Mouse (Mus musculus): ENCODE measurements around the gene Htra3.

Htra3 gene

DNA sequence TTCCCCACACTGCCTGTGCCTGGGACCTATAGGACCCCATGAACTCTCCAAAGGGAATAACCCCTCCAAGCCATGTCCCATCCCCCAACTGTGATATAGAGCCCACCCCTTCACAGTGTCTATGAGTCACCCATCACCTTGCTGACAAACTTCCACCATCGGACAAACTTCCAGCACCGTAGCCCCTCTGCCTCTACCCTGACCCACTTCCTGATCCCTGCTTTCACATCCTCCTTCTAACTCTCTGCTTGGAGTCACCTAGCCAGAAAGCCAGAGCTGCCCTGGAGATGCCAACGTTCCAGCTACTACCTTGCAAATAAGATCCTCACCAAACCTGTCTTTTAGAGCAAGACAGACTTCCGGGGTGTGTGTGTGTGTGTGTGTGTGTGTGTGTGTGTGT is 14.1 kb upstream of the Htra3 start:
- no peak for DNase-seq

DNA sequence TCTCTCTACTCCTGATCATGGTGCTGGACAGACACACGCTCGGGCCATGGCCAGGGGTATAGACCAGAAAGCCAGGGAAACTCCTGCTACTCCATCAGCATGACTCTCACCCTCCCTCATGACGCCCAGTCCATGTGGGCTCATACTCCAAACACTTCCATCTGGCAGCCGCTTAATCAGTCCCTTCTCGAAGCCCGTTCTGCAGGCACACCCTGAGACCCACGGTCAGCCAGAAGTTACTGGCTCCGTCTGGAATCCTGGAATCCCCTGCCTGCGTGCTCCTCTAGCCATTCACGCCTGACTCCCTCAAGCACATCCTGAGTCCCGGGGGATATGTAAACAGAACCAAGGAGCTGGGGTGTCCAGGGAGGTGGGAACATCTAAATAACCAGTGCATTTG is 11.7 kb upstream of the Htra3 start:
- DNase-seq, result no peak

DNA sequence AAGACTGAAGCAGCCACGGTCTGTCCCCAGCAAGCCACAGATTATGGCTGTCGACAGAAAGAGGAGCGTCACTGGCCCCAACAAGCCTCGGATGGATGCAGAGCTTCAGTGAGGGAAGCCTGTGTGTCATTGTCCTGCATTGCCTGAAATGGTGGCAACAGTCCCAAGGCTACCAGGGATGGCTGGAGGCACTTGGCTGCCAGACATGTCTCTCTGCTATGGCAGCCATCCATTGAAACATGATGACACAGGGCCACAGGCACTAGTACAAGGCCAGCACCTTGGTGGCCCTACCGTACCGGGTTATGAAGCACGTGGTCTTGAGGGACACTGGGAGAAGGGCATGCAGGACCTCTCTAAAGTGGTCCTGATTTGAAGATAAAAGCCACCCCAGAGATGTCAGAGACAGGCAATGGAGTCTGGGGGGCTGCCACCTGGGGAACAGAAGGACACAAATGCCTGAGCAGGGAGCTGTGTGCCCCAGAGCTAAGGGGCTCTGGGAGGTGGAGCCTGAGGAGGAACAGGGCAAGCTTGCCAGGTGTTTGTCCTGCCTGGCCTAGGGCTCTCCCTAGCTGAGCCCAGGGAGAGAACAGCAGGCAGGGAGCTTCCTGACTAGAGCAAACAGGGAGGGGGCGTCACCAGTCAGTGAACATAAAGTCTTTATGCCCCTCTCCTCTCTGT is 11.0 kb upstream of the Htra3 start:
- no peak for DNase-seq

DNA sequence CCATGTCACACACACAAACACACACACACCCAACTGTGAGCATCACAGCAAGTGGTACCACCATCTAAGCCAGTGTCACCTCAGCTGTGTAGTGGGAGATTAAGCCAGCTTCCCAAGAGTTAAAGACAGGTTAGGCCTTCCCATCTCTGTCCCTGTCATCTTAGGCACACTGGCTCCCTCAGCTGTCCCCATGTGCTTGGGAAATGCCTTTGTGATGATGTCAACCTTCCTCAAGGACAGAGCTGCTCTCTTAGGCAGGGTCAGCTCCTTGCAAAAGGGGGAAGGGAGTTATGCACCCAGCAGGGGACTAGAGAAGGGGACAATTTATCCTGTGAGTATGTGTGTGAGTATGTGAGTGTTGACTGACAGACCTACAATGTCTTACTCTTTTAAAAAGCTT is 9.8 kb upstream of the Htra3 start:
- DNase-seq, result no peak

DNA sequence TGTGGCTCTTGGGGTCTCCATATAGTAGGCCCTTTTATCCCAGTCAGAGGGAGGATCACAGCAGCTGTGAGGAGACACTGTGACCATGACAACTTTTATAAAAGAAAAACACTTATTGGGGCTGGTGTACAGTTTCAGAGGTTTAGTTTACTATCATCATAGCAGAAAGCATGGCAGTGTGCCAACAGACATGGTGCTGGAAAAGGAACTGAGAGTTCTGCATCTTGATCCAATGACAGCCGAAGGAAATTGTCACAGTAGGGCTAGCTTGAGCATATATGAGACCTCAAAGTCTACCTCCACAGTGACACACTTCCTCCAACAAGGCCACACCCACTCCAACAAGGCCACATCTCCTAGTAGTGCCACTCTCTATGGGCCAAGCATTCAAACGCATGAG is 9.3 kb upstream of the Htra3 start:
- no peak for DNase-seq

DNA sequence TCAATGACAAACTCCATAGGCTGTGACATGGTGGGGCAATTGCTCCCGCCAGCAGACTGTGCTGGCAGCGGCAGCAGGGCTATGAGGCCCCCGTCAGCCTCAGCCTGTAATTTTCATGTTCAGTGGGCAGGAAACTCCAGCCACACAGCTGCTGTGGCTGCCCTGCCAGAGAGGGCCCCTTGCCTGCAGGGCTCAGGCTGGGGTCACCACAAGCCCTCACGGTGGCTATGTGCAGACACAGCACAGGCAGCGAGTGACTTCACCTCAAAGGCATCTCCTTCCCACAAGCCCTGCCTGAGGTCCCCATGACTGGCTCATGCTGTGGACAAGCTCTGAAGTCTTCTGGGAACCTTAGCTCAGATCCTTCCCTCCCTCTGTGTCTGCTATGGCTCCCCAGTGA is 7.5 kb upstream of the Htra3 start:
- DNase-seq, result no peak

DNA sequence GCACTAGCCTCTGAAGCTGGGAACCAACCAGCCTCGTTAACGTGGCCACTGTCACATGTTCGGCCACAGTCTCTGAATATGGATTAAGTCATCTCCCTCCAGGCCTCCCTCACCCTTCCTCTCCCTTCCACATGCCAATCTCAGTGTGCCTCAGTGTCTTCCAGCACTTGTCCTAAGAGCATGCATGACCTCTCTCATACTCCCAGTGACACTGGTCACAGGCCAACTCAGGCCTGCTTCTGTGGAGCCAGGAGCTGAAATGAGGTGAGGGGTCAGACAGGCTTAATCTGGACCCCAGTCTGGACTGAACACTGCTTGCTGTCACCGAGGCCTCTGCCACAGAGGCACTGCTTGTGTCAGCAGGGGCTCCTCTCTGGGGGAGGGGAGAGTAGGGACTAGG is 6.8 kb upstream of the Htra3 start:
- no peak for DNase-seq

DNA sequence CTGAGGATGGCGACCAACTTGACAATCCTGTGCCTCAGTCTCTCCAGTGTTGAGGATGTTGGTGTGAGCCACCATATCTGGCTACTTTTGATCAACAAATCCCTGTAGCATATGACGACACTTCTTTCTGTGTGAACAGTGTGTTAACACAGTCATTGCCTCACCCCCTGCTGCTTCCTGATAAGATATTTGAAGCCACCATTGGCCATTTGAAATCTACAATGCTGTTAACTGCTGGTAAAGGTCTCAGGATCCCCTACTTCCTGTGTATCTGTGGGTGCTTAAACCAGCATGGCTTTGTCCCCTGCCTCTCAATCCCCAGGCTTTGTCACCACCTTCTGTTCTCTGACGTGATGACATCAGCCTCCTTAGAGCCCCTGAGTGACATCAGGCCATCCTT is 5.5 kb upstream of the Htra3 start:
- no peak for DNase-seq

DNA sequence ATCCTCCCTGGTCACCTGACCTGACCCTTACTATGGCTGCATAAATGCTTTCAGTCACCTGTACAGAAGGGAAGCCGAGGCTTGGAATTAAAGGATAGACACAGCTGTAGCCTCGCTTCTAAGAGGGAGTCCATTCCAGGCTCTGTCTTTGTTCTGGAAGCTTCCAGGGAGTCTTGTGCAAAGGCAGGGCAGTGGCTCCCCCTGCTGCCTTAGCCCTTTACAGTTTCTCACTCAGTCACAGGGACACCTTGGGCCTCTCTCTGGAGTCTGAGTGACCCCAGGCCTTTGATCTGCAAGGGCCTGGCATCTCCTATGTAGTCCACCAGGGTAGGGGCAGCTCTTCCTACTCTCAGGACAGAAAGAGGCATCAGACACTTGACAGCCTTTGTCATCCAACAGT is 1.4 kb upstream of the Htra3 start:
- no peak for DNase-seq

DNA sequence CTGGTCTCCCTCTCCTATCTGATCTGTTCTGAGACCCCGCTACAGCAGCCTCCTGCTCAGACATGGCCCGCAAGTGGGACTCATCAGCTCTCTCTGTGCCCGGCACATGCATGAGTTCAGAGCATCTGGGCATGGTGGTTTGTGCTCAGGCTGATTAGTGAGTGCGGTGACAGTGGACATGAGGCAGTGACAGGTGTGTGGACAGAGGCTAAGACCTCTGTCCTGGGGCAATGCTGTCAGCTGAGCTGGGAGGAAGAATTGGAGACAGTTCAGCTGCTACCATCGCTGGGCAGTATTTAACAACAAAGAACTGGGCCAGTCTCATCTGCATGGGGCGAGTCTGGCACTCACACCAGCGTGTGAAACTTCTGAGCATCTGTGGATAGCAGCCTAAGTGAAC is 2.6 kb downstream of the Htra3 start:
- no peak for DNase-seq

DNA sequence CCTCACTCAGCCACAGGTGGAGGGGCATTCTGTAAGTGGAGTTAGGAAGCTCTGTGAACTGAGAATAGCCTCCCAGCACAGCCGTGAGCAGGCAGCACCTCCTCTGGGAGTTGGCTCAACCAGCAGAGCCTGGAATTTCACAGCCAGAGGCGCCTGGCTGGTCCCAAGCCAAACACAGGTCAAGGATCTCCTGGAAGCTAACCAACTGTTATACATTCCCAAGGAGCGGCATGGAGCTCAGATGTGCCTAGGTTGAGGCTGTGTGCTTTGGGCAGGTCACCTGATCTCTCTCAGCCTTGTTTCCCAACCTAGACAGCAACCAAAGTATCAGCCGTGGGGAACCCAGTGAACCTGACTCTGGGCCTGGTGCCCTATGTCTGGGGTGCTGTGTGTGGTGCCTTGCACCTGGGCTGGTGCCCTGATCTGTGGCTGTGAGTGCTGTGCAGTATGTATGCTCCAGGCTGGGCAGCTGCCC is 5.5 kb downstream of the Htra3 start:
- no peak for DNase-seq

DNA sequence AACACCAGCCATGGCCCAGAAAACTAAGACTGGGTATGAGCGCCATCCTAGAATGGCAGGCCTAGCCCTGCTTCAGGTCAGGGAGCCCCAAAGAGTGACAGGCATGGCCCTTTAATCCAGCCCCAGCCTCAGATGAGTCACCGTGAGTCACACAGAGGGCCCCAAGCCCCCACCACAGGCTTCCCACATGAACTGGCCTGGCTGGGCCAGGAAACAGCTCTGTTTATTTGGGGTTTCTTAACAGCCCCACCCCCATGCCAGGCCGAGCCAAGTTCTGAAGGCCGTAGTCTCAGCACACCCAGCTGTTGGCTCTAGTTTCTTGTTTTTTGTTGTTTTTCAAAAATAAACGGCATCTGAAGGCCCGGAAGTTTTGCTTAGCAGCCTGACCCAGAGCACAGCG is 6.5 kb downstream of the Htra3 start:
- DNase-seq, result peak; percentile 16 to 24

DNA sequence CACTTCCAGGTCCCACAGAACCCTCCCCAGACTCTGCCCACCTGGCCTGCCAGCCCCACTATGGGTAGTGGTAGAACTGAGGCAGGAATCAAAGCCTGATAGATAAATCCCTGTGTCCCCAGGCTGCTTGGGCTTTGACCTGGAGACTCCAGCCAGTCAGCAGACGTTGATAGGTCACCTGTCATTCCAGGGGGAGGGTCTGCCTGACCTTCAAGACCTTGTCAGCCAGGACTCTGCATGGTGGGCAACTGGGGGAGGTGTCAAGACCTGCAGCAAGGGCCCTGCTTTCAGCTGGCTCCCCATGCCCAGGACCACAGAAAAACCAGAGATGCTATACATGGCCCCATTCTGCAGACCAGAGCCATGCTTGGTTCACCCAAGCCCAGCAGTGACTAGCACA is 7.0 kb downstream of the Htra3 start:
- DNase-seq, result no peak

DNA sequence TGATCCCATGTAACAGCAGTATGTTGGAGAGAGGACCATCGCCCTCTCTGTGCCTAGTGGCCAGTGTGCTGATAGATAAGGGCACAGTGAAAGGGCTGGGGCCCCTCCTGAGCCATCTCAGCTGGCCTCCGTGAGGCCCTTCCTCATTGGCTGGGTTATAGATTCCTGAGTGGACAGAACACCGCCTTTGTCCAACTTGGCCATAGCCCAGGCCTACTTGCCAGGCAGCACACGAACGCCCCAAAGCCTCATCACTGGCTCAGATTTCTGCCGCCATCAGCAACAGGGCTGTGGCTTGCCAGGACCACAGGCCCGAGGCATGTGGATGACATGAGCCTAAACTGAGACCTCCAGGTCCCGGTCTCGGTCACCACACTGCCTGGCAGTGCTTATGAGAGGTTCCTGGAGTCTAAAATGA is 8.1 kb downstream of the Htra3 start:
- no peak for DNase-seq

DNA sequence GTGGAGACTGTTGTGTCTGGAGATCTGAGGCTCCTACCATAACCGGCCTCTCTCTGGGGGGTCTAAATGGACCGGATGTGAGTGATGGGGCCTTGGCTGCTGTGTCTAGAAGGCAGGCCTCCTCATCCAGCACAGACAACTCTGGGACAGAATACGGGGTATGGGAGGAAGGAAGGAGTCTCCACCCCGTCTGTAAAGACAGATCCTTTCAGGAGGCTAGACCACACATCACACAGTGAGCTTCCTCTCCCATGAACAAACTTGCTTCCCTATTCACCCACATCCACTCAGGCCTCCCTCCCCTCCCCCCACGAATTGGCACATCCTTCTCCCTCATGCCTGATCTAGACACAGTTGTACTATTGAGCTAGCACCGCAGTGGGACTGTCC is 9.2 kb downstream of the Htra3 start:
- DNase-seq, result no peak

DNA sequence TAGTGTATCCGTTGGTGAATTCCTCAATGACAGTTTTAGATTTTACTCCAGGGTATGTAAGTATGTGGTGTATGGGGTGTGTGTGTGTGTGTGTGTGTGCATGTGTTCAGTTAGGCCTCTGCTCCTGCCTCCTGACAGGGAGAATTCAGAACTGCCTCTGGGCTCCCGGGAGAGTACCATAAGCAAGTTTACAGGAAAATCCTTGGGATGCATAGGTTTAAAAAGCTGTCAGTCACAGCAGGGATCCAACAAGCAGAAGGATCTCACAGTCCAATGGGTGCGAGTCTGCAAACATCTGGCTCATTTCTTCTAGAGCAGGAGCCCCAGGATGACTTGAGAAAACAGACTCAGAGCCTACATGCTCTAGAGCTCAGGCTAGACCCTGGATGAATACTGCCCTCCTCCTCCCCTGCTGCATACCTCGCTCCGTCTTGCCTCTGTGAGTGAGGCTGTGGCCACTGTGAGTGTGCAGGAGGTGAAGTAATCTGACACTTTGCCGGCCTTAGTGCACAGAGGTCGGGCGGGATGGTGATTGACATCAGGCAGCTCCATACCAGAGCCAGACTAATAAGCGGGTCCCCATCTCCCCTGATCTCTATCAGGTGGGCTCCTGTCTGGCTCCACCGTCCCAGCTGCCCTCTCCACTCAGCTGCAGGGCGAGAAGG is 9.7 kb downstream of the Htra3 start:
- DNase-seq, result no peak

DNA sequence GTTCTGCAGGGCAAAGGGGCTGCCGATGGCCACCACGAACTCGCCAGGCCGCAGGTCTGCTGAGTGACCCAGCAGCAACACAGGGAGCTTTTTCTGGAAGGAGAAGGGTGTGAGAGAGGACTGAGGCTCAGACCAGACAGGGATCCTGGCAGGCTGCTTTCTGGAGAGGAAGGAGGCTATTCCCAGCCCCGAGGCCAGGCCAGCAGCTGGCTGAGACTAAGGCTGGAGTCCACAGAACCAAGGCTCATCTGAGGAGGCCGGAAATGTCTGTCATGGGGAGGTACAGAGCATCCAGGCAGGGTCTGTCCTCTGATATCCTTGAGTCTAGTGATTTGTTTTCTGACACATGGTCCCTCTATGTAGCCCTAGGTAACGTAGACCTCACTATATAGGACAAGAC is 13.4 kb downstream of the Htra3 start:
- DNase-seq, result no peak

DNA sequence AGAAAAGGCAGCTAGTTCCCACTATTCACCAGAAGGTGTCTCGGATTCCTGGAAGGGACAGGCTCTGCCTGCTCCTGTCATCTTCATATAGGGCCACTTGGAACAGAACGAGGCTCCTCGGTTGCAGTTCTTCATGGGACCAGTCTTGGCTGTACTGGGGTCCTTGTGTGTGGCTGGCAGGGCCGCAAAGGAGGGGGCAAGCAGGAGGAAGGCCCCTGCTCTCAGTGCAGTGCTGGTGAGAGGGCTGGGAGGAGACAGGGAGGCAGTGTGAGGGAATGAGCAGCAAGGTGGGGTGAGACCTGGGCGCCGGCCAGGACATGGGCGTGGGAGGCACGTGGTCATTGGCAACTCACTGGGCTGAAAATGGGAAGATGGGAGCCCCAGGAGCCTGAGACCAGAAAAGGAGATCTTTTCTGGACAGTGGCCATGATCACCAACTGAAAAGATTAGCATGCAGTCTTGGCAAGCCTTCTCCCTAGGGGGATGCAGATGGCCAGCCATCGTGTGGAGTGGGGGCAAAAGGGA is 17.5 kb downstream of the Htra3 start:
- DNase-seq, result no peak

DNA sequence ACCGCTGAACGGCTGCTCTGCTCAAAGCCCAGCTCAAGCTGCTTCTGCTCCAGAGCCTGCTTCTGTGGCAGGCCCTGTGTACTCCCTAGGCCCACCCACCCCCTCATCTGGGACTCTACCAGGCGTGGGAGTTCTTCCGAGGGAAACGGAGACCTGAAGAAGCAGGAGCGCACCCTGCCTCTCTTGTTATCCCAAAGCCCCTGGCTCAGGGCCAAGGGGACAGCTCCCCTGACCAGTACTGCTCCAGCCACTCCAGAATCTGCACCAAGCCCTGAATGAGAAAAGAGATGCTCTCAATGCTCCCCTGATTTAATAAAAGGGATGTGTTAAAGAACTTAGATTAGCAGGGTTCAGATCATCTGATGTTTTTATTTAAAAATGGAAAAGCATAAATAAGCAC is 18.4 kb downstream of the Htra3 start:
- DNase-seq, result no peak

DNA sequence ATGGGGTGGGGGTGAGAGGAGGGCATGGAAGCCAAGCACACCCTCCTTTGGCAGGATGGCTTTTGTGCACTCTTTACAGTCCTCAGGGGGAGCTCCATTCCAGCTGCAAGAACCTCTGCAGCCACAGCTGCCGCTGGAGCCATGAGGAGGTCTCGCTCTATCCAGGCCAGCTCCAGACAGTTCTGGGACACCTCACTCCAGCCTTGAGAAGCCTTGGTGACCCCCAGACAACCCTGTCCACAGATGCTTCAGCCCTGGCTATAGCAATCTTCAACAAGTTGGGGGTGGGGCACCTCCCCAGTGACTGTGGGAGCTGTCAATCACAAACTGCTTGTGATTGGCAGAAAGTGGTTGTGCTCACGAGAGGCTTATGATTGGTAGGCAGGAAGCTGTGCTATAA is 20.1 kb downstream of the Htra3 start:
- DNase-seq, result no peak

DNA sequence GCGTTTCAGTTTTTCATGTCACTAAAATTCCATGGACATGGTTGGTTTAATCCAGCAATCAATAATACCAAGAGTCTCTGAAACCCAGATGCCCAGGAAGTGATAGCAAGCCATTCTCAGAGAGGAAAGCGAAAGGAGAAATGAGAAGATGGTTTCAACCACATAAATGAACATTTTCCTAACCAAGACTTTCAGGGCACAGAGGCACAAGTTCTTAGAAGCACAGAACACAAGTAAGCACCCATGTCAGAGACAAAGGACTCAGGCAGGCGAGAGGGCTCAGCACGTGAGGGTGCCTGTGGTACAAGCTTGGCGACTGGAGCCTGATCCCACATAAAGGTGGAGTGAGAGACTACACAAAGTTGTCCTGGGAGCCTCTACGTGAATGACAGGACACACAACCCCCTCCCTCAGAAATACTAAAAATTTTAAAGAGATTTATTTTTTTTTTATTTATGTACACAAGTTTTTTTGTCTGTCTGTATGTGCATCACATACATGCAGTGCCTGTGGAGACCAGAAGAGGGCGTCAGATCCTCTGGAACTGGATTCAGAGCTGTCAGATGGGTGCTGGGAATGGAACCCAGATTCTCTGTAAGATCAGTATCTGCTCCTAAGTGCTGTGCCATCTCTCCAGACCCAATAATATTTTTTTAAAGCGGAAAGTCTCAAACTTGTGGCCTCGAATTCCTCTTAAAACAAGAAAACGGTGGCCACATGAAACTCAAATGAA is 23.7 kb downstream of the Htra3 start:
- DNase-seq, result no peak

DNA sequence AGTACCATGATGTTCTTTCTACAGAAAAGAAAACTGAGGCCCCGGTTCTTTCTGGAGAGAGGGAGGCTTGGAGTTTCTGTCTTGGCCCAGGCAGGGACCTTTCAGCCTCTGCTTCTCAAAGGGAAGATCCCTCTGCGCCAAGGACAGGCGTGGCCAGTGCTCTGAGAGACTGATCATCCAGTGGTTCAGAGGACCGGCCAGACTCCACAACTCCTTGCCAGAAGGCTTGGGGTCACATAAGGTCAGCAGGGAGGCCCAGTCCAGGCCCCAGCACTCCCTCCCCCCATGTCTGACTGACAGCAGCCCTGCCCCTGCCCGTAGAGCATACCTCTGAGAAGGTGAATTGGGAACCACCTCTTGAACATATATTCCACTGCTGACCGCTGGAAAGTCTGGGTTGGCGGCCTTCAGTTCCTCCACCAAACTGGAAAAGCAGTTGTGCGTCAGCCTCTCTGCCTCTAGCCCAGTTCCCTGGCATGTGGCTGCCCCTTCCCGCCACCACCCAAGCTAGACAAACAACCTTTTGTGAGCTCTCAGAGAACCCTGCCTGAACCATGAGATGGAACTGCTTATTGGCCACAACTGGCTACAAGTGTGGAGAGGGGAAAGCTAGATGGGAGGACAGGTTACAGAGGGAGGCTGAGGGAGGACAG is 25.7 kb downstream of the Htra3 start:
- DNase-seq, result no peak

DNA sequence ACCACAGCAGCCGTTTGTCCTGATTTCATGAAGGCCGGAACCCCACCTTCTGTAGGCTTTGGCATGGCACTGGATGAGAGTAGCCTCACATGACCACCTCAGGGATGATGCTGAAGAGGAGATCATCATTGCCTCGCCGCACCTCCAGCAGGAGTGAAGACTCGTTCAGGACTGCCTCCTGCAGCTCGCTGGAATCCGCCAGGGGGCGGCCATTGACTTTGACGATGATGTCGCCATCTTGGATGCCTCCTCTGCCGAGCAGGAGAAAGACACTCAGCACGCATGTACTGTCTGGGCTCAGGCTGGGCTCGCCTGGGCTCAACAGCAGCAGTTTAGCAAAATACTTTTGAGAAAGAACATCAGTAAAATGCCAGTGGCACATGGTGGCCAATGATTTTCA is 26.7 kb downstream of the Htra3 start:
- no peak for DNase-seq

DNA sequence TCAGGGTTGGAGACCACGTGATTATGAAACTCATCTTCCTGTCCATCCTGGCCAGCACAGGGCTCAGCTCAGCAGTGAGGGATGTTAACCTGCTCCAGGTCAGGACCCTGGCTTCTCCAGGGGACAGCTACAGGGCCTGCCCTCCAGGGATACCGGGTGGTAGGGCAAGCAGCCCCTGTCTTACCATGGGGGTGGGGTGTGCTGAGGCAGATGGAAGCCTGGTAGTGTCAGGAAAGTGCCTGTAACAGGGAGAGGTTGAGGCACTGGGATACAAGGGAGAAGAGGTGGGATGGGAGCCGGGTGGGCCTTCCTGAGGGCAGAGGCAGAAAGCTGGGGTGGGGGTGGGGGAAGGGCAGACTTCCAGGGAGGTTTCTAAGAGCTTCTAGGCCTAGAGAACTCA is 27.3 kb downstream of the Htra3 start:
- no peak for DNase-seq
